Mouse (Mus musculus): ENCODE measurements around the gene H2-DMa. TPM values are rescaled to one million over a fixed set of nuclear protein-coding genes. Genes with fewer than 3 reads are reported as not detected.

The H2-DMa gene
- total RNA-seq (2022), result 1 to 10 TPM; 2.2 to 3.9 (median 3.7) TPM

DNA sequence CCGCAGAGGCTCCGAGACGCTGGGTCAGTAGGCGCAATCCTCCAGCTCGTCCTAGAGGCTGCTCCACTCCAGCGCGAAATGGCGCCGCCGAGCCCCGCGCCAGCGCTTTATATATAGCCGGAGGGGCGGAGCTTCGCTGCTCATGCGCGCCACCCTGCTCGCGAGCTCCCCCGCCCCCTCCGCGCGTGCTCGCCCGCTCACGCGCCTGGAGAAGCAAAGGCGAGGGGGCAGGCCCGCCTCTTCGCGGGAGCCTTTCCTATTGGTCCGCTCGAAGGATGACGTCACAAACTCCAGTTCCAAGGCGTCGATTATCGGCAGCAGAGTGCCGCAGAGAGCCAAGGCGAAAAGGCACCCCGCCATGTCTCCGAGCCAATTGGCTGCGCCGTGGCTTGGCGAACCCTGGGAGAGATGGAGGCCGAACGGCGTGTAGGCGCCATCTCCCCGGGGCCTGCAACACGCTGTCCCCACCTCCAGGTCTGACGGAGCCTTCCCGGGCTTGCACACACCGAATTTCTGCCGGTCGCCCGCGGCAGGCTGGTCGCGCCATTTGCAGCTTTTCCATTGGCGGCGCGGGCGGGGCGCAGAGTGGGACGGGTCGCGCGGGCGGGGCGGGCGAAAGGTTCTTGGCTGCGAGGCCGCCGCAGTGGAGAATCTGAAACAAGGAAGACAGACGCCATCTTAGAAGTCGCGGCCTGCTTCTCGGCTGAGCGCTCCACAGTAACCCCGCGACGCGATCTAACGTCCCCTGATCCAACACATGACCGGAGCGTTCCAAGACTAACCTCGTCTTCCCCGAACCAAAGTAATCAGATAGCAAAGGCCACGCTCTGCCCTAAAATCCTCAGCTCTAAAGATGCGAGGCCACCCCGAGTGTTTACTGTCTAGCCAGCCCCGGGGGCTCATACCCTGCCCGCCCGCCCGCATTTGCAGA is at the start of gene H2-DMa:
Gene H2-DMa, plus strand, starts transcription at position 293 of the 931 bp plus-strand sequence.
- DNase-seq (ENCODE audit: low spot score), result peak; percentile 99

DNA sequence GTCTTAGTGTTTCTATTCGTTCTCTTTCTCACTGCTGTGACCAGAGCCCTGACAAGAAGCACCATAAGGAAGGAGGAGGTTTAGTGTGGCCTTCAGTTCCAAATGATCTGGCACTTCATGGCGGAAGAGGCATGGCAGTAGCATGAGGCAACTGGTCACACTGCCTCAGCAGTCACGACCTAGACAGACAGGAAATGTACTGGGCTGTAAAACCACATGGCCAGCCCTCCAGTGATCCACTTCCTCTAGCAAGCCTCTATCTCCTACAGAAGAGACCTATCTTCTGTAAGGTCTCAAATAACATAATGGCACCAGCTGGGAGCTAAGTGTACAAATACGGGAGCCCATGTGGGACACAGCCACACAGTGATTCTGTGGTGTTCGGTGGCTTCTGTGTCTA is 47.2 kb upstream of the H2-DMa start:
- DNase-seq (ENCODE audit: low spot score), result no peak

DNA sequence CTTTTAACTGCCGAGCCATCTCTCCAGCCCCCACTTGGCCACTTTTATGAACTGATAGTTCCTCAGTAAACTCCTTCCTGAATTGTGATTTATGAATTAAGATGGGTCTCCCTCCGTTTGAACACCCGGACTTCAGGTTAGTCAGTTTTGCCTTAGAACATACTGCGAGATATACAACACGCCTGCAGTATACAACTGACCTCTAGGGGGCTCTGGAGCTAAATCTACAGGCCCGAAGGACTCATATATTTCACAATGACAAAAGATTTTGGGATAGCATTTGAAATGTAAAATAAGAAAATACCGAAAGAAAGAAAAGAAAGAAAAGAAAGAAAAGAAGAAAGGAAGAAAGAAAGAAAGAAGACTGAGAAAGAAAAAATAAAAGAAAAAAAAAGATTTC is 44.1 kb upstream of the H2-DMa start:
- peak; percentile 72 for DNase-seq (ENCODE audit: low spot score)

DNA sequence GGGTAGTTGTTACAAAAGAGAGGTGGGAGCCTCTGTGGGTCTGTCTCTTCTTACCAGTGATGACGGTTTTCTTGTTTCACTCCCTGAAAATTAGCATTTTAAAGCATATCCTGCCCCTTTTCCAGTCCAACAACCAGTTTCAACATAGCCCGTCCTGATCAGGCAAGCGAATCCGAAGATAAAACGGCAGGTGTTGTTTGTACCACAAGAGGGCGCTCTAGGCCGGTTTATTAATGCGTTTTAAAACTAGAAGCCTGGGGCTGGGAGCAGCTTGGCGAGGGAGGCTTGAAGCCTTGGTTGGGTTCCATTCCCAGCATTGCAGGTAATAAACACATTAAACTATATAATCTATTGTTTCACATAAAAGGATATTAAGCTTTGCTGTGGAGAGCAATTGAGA is 41.8 kb upstream of the H2-DMa start:
- peak; percentile 64 for DNase-seq (ENCODE audit: low spot score)

DNA sequence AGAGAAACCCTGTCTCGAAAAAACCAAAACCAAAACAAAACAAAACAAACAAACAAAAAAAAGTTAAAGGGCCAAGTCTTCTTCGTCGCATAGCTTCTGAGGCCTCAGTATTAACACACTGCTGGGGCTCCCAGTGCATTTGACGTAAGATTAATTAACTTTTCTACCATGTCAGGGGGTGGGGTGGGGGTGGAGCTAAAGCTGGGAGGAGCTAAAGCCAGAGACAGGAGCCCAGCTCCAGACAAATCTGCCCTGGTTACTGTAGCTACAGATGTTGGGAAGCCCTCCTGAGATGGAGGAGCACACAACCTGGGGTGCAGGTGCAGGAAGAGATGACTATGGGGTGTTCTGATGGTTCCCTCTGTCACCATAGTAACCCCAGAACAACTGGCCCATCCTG is 41.2 kb upstream of the H2-DMa start:
- DNase-seq (ENCODE audit: low spot score), result no peak

DNA sequence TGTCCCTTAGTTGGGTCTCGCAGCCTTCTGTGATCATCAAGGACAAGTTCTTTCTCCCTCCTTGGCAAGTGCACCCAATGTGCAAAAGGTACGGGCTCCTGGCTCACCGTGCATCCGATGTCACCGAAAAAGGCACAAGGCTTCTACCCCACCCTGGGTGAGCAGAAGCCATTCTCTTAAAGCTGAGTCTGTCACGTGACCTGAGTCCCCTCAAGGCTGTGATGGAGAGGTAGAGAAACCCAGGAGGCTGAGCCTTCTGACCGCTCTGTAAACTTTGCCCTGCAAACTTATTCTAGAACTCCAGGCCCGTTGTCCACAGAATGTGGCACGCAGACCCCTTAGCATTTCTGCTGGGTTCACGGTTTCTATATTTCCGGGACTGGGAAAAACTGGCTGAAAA is 40.3 kb upstream of the H2-DMa start:
- DNase-seq (ENCODE audit: low spot score), result no peak

DNA sequence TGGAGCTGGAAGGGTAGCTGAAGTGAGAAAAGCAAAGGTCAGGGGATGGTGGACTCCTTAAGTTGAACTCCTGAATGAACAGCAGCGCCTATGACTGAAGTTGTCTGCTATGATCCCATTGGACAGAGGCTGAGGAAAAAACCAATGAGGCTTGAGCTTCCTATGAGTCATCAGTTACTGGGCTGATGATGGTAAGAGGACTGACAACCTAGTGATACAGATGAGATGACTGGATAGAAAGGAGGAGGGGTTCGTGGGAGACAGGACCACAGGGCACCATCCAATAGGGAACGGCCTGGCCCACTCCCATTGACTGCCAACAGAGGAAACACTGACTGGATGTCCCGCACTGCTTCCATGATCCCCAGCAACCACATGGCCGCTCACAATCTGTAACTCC is 39.7 kb upstream of the H2-DMa start:
- DNase-seq (ENCODE audit: low spot score), result peak; percentile 52

DNA sequence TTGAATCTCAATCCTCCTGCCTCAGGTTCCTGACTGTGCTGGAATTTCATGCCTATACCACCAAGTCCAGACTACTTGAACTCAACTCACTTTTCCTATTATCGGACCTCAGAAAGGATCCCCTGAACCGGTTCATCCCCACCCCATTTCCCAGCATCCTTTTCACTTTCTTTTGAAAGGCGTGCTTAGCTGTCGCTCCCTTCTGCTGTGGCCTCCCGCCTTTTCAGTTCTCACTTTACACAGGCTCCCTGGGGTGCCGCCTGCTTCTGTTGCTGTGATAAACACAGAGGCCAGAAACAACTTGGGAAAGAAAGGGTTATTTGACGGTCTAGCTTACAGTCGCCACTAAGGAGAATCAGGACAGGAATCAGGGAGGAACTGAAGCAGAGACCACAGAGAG is 36.2 kb upstream of the H2-DMa start:
- DNase-seq (ENCODE audit: low spot score), result no peak

DNA sequence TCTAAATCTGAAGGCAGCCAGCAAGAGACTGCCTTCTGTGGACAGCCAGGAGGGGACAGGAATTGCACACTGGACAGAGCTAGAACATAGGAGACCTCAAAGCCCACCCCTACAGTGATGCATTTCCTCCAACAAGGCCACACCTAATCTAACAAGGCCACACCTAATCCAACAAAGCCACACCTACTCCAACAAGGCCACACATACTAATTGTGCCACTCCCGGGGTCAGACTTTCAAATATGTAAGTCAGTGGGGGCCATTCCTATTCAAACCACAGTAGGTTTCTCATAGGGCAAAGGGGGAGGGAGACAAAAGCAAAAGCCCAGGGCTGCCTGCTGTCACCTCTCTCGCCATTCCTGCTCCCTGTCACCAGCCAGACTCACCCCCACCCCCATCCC is 32.0 kb upstream of the H2-DMa start:
- no peak for DNase-seq (ENCODE audit: low spot score)

DNA sequence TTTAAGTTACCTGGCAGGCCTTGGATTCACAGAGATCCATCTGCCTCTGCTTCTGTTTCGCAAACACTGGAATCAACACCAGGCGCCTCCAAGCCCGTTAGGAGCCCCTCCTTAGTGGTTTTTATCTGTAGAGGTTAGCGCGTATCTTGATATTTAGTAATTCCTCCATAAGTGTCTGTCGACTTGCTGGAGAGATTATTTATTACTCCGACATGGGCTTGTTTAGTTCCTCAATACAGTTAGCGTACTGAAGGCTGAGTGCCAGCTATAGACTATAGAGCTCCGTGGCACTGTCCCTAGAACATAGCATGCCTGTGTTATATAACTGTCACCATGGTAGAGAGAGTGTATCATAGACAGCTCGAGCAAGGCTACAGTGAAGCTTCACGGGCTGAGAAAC is 31.2 kb upstream of the H2-DMa start:
- DNase-seq (ENCODE audit: low spot score), result no peak

DNA sequence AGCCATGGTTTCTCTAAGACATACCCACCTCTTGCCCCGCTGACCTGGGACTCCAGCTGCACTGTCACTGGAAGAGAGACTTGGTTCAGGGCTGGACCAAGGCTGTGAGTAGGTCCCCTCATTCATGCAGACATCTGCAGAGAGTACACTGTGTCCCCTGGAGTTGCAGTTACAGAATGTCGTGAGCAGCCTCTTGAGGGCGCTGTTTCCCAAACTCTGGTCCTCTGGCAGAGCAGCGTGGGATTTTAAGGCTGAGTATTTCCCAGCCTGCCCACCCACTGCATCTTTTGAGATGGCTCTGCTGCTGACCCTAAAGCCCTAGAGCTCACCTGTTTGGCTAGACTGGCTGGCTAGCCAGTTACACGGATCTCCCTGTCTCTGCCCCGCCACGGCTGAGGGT is 28.4 kb upstream of the H2-DMa start:
- no peak for DNase-seq (ENCODE audit: low spot score)

DNA sequence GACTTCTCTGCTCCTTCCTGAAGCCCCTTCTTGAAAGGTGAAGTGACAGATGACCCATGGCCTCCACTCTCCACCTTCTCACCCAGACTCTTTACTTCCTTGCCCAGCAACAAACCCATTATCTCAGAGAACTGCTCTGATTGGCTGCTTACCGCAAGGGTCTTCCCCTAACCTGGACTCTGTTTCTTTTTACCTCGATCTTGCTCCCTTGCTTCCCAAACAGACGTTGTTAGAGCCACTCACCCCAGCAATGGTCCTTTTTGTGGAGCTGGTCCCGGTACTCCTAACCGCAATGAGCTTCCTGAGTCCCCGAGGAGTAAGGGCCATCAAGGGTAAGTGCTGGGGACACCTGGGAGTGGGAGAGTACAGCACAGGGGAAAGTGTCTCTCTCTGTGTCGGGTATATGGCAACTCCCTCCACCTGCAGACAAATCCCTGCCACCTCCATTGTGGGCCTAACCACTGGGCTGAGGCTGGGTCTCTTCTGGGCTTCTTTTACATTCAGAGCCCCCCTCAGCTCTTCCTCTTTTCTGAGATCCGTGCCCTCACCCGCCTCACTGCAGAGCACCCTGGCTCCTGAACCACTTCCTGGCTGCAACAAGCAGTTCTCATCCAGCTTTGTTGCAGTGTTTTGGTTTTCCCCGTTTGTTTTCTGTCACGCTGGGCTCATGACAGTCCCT is 27.0 kb upstream of the H2-DMa start, which contains the start of gene H2-Oa:
Gene H2-Oa, plus strand, starts transcription at position 144 of the 679 bp plus-strand sequence.
- DNase-seq (ENCODE audit: low spot score), result no peak

DNA sequence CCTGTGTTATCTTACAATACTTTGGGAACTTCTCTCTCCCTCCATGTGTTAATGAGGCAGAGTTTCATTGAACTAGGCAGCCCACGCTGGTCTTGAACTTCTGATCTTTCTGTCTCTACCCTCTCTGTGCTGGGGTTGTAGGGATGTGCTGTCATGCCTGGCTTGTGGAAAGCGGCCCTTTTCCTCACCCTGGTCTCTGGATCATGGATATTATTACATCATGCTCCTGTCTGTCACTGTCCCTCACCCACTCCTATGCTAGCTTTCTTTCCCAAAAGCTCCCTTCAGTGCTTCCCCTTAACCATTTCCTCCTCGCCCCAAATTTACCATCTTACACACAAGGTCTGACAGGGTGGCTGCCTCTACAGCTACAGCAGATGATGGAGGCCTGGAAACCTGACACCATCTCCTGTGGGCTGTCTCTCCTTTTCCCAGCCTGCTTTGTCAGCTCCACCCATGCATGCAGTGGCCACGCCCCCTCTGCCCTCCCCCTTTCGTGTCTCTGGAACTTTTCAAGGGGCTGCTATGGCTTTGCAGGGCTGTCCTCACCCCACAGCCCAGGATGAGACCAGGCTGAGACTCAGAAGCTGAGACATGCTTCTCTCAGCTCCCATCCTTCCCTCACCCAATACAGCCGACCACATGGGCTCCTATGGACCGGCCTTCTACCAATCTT is 26.0 kb upstream of the H2-DMa start:
- no peak for DNase-seq (ENCODE audit: low spot score)

DNA sequence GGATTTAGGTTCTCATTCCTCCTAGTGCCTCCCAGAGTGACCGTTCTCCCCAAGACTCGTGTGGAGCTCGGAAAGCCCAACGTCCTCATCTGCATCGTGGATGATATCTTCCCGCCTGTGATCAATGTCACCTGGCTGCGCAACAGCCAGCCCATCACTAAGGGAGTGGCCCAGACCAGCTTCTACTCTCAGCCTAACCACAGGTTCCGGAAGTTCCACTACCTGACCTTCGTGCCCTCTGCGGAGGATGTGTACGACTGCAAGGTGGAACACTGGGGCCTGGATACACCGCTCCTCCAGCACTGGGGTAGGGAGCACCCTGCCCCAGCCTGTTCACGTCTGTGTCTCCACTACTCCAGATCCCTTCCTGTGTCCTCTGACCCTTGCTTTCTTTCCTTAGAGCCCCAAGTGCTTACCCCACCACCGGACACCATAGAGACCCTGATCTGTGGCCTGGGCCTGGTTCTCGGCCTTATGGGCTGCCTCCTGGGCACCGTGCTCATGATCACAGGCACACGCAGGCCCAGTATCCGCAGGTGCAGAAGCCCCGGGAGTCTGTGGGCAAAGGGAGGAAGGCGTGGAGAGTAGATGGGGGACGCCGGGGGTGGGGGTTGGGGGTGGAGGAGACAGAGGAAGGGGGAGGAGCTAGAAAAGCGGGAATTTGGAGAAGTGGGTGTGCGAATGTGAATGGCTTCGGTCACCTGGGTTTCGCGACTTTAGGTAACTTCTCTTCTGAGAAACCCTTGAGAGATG is 24.9 kb upstream of the H2-DMa start:
- no peak for DNase-seq (ENCODE audit: low spot score)

DNA sequence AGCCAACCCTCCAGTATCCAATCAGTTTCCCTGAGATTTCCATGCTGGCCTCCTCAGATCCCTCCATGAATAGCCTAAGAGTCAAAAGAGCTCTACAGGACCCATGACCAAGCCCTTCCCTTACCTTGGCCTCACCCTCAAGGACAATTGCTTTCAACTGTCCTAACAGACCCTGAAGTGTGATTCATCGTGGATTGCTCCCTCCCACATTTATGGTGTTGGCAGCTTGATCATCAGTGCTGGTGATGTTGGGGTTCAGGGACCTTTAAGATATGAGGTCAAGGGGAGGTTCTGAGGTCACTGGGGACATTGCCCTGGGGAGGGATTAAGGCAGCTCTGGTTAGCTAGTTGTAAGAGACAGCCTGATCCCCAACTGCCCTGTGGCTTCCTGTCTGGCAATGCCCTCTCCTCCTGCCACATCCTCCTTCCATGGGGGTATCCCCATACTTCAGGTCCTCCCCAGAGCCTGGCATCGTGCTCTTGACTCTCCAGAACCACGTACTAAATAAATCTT is 22.8 kb upstream of the H2-DMa start:
- no peak for DNase-seq (ENCODE audit: low spot score)

DNA sequence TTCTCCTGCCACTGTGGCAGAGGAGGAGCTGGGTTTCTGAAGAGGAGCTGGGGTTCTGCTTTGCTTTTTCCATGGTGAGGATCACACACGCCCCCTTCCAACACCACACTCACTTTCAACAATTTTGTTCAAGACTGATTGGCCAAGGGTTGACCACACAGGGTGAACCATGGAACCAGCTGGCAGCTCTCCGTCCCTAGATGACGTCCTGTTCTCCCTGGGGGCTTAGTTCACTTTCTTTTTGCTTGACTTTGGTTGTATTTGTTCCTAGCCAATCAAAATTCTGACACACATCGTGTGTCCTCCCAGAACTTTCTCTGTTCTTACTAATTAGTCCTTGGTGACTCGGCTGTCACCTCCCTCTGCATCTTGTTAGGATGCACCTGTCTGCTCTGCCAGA is 22.1 kb upstream of the H2-DMa start:
- DNase-seq (ENCODE audit: low spot score), result no peak

DNA sequence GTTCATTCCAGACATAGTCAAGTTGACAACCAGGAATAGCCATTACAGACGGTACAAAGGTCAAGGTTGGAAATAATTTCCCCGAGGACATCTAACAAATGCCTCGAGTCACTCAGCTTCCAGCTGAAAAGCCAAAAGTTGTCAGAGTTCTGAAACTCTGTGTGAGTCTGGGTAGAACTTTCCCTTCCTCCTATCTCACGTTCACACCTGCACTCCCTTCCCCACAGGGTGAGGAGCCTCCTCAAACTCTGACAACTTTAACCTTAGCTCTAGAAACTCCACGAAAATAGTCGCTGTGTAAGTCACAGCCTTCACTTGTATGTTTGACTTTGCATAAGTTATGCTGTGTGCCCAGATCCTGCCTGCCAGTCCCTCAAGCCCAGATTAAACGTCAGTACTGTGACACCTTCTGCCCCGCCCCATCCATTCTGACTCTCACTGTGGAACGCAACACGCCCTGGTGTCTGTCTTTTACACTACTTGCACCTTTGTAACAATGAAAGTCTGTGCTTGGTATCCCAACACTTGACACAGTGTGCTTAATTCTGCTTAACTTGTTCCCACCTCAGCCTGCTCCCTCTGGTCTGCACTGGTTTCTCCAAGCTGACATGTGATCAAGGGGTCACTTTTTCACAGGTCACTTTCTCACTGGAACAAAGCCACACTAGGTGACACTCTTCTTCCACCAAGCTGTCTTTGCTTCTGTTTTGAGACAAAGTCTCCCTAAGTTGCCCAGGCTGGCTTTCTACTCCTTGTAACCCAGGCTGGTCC is 20.4 kb upstream of the H2-DMa start:
- DNase-seq (ENCODE audit: low spot score), result no peak

DNA sequence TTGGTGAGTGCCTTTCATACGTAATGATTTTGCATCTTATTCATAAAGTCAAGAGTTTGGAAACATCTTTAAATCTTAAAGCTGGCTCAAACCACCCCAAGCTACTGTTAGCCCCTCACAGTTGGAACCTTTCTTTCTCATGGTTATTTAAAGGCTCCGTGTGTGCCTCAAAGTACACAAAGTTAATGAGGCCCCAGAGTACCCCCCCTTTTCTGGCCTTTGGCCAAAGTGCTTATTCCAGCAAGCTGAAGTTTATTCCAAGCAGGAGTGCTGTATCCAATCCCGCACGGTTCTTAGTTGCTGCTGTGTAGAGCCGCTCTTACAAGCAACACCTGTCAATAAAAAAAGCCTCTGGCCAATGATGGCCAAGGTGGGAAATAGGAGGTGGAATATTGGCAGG is 19.8 kb upstream of the H2-DMa start:
- no peak for DNase-seq (ENCODE audit: low spot score)

DNA sequence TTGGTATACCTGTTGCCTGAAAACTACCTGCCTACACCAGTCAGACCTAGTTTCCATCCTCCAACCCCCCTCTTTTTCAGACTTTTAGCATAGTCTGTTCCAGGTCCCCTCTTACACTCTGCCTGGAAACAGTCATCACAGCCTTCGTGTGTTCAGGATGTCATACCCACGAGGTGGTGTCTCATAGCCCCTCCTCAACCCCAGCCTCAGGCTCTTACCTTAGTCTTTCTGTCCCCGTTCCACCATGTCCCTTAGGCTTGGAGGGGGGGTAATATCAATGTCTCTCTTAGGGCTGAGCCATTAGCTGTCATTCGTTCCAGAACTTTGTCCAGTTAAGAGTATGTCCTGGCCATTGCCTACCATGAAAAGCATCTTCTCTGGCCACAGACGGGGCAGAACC is 18.2 kb upstream of the H2-DMa start:
- no peak for DNase-seq (ENCODE audit: low spot score)

DNA sequence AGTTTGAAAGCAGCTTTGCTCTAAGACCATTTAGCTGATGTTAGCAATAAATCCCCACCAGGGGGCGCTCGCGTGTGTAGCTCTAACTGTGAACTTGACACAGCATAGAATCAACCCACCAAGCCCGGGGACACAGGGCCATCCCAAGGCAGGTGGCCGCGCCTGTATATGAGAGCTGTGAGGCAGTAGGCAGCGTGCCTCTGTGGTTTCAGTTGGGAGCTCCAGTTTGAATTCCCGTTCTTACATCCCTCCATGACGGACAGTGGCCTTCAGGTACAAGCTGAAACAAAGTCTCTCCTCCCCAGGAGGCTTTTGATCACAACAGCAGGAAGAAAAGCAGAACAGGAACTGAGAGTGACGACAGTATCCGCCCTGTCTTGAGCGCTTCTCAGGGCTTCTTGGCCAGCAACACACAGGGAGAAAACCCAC is 17.7 kb upstream of the H2-DMa start:
- DNase-seq (ENCODE audit: low spot score), result peak; percentile 93

DNA sequence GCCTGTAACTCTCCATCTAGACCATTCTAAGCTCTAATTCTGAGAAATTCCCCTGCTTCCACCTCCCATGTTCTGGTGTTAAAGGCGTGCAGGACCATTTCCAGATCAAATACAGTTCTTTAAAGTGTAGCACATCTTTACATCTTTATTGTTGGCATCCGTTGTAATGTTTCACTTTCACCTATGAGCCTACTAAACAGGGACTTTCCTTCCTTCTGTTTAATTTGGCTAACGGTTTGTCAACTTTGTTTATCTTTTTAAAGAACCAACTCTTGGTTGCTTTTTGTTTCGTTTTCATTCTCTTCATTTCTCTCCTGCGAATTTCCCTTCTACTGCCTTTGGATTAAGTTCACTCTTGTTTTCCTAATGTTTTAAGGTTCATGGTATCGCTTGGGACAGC is 16.5 kb upstream of the H2-DMa start:
- DNase-seq (ENCODE audit: low spot score), result no peak
